Mouse (Mus musculus): ENCODE data around the gene Sema3f. TPM values are rescaled to one million over a fixed set of nuclear protein-coding genes. Genes with fewer than 3 reads are reported as not detected.

The Sema3f gene
- polyA plus RNA-seq, 1 experiment from 2014 or later: 13.2 TPM

DNA sequence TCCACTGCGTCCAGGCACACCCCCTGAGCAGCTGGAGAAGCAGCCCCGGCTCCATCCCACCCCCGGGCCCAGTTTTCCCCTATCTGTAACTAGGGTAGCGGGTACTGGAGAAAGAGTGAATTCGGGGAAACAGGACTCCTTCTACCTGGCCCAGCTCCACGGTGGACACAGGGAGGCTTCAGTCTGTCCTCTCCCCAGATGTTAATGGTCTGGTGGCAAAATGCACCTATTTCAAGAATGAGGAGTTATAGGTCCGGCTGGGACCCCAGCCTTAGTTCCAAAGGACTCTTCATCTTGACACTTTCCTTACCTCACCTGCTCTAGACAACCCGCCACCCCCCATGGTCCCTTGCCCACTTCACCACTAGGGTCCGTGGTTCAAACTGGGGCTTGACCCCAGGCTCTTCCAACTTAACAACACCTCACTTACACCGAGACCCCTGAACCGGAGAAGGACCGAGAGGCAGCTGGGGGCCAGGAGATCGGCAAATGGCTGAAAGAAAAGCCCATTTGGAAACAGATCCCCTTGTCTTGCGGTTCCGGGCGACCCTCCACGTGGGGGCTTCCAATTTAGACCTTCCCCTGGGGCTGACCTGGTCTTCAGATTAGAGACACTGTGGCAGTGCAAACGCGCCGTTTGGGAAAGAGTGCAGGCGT lies 1.7 kb downstream of the Sema3f start:
- Histone ChIP-seq H3K27me3 (ENCODE audit: insufficient read depth, poor library complexity, severe bottlenecking) (peaks cover 69% of the 10 kb centered on the region), H3K4me3 (peak overlapping the region; percentile 76), H3K36me3 (peaks cover 11% of the 10 kb centered on the region), H3K9me3 (no peaks in the 10 kb centered on the region), H3K4me1 (peaks cover 73% of the 10 kb centered on the region), H3K27ac (peak overlapping the region; percentile 89)
- WGBS: 3% methylated on average over 21 of the region's 21 CpGs
- no peak for DNase-seq (ENCODE audit: low spot score)

DNA sequence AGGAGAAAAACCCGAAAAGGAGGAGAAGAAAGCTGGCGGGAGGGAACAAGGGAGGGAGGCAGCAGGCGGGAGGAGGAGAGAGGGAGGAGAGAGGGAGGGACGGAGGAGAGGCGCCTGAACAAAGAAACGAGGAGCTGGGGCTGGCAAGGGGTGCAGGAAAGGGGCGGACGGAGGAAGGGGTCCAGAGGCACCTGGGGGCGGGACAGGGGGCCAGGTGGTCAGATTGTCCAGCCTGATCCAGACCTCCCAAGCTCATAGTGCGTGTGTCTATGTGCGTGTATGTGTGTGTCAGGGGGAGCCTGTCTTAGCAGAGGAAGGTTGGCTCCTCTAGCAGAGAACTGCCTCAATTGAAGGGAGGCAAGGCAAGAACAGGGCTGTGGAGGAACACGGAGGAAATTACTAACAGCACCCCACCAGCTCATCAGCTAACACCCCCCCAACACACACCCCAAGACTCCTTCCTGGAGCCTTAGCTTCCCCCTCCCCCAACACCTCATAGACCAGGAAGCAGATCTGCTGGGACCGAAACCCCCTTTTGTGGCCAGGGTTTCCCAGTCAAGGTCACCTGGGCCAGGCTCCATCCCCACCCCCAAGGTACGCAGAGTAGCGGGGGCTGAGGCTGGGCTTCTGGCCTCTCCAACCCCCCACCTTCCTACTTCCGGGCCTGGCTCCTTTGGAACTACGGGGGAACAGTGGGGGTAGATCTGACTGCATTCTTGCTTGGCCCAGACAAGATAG lies 2.4 kb downstream of the Sema3f start:
- Histone ChIP-seq H3K4me1 (peaks cover 78% of the 10 kb centered on the region), H3K4me3 (peak overlapping the region; percentile 76), H3K9me3 (no peaks in the 10 kb centered on the region), H3K27me3 (ENCODE audit: insufficient read depth, poor library complexity, severe bottlenecking) (peaks cover 69% of the 10 kb centered on the region), H3K27ac (peak overlapping the region; percentile 89), H3K36me3 (peaks cover 11% of the 10 kb centered on the region)
- no peak for DNase-seq (ENCODE audit: low spot score)
- 2% methylated on average over 17 of the region's 17 CpGs for WGBS

DNA sequence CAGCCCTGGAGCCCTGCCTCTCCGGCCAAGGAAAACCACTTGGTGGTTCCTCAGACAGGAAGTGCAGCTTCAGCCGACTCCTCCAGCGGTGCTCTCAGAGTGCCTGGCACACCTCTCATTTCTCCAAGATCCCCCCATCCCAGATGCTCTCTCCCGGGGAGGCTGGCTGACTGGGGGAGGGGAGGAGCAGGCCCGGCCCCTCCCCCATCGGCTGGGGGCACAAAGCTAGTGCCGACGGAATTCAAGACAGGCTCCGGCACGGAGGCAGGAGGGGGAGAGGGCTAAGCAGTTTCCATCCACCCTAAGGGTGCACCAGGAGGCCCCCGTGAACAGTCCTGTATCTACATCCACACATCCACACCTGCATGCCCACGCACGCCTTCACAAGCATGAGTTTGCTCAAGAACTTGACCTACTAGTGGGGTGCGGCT lies 3.5 kb downstream of the Sema3f start:
- 3% methylated on average over 14 of the region's 14 CpGs for WGBS
- H3K4me1 ChIP-seq: peaks cover 89% of the 10 kb centered on the region
- peak overlapping the region; percentile 89 for H3K27ac ChIP-seq
- peaks cover 14% of the 10 kb centered on the region for H3K36me3 ChIP-seq
- H3K9me3 ChIP-seq: no peaks in the 10 kb centered on the region
- peaks cover 66% of the 10 kb centered on the region for H3K27me3 ChIP-seq (ENCODE audit: insufficient read depth, poor library complexity, severe bottlenecking)
- peak overlapping the region; percentile 76 for H3K4me3 ChIP-seq
- DNase-seq (ENCODE audit: low spot score): no peak

DNA sequence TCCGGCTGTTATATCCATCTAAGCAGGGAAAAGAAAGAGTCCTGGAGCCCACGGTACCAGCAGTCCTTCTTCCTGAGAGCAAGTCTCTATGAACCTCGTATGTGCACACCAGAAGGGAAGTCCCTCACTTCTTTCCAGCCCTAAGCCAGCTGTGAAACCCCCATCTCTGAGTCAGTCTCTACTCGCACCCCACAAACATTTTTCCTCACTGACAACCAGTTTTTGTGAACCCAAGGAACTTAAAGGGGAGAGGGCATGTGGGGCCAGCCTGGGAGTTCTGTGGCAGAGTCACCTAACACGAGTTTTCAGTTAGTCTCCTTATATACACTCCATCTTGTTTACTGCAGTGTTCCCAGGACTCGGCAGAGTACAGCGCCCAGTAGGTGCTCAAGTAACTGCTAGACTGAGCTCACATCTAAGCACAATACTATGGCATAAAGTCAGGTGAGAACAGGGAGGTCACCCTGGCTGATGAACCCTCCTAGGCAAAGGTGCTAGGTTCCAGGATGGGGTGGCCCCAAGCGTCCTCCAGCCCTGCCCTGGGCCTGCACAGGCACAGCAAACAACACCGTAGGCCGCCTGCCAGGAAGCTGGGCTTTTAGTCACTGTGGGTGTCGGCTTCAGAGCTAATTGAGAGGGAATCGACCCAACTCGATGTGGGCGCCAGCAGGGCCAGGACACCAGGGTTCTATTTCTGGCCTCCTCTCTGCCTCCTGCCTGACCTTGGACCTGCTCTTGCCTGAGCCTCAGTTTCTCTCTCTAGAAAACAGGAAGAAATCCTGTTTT lies 6.7 kb downstream of the Sema3f start:
- Histone ChIP-seq H3K27ac (peak overlapping the region; percentile 60), H3K27me3 (ENCODE audit: insufficient read depth, poor library complexity, severe bottlenecking) (peaks cover 37% of the 10 kb centered on the region), H3K9me3 (no peaks in the 10 kb centered on the region), H3K4me3 (no peak overlapping the region), H3K4me1 (peaks cover 99% of the 10 kb centered on the region), H3K36me3 (peaks cover 20% of the 10 kb centered on the region)
- DNase-seq (ENCODE audit: low spot score): no peak
- 51% methylated on average over 14 of the region's 14 CpGs for WGBS

DNA sequence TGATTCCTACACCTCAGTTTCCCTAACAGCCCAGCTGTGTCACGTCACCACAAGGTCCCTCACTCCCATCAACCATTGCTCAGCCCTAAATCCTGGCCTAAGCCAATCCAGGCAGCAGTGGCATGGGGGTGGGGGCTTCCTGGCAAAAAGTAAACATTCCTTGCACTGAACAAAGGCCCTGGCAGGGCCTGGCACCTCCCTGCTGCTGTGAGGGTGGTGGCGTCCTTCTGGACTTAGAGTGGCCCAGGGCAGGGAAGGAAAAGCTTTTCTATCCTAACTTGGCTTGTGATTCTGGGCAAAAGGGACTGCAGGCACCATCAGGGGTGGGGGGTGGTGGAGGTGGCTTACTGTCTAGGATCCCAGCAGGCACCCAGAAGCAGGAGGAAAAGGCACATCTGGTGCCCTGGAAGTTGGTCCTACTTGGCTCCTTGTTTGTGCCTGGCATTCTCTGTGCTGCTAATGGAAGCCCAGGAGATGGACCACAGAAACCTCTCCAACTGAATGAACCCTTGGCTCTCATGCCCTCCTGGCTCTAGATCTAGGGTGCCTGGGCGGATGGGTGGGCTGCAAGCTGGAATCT lies 7.6 kb downstream of the Sema3f start:
- WGBS: 74% methylated on average over 3 of the region's 3 CpGs
- H3K9me3 ChIP-seq: no peaks in the 10 kb centered on the region
- no peak overlapping the region for H3K4me3 ChIP-seq
- no peak for DNase-seq (ENCODE audit: low spot score)
- peaks cover 29% of the 10 kb centered on the region; the same call in 1 of the 2 replicates for H3K27me3 ChIP-seq (ENCODE audit: insufficient read depth, poor library complexity, severe bottlenecking)
- H3K36me3 ChIP-seq: peaks cover 20% of the 10 kb centered on the region
- 0 out of 2 replicates have a peak overlapping the region, but pooled peaks have one; percentile 60 for H3K27ac ChIP-seq
- peaks cover 99% of the 10 kb centered on the region for H3K4me1 ChIP-seq

DNA sequence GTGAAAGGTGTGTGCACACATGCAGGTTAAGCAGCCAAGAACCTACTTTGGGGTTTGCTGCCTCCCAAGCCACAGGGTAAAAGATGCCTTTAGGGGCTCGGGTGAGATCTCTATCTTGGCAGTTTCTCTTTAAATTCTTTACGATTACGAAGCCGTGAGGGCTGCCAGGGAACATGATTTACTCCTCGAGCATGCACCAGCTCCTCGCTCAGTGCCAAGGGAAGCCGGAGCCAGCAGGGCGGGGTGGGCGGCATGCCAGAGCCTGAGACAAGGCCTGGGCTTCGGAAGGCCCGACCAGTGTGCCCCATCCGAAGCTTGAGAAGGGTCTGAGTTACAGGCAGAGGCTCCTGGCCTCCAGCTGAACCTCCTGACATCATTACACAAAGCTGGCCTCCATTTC lies 8.7 kb downstream of the Sema3f start:
- 0 out of 2 replicates have a peak overlapping the region, but pooled peaks have one; percentile 39 for H3K27ac ChIP-seq

DNA sequence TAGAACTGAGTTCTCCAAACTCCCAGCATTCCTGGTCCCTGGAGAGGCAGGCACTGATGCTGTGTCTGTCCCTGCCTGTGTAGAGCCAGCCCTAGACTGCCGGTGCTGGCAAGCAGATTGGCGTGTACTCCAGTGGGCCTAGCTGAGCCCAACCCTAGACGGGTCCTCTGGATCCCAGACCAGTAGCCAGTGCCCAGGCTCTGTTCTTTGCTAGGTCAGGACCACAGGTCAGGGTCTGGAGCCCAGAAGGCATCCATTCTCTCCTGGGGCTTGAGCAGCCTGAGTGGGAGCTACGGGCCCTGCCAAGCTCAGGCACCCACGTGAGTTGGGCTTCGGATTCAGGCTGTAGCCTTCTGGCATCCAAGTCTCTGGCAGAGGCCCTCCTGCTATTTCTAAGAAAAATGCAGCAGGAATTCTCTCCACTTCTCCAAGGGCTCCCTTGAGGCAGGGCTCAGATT lies 10.1 kb downstream of the Sema3f start:
- peak overlapping the region; percentile 81 for H3K27ac ChIP-seq
- H3K36me3 ChIP-seq: peaks cover 17% of the 10 kb centered on the region
- H3K4me1 ChIP-seq: peaks cover 98% of the 10 kb centered on the region
- WGBS: 27% methylated on average over 6 of the region's 6 CpGs
- no peak for DNase-seq (ENCODE audit: low spot score)
- no peaks in the 10 kb centered on the region for H3K9me3 ChIP-seq
- no peak overlapping the region for H3K4me3 ChIP-seq
- H3K27me3 ChIP-seq (ENCODE audit: insufficient read depth, poor library complexity, severe bottlenecking): 0 out of 2 replicates have a peak, but pooled peaks cover 4% of the 10 kb centered on the region

More for the DNA sequence above, 8.7 kb downstream of the Sema3f start:
- WGBS: 72% methylated on average over 12 of the region's 12 CpGs
- Histone ChIP-seq H3K9me3 (no peaks in the 10 kb centered on the region), H3K4me1 (peaks cover 99% of the 10 kb centered on the region), H3K4me3 (no peak overlapping the region), H3K36me3 (peaks cover 20% of the 10 kb centered on the region), H3K27me3 (ENCODE audit: insufficient read depth, poor library complexity, severe bottlenecking) (peaks cover 18% of the 10 kb centered on the region; the same call in 1 of the 2 replicates)
- no peak for DNase-seq (ENCODE audit: low spot score)

DNA sequence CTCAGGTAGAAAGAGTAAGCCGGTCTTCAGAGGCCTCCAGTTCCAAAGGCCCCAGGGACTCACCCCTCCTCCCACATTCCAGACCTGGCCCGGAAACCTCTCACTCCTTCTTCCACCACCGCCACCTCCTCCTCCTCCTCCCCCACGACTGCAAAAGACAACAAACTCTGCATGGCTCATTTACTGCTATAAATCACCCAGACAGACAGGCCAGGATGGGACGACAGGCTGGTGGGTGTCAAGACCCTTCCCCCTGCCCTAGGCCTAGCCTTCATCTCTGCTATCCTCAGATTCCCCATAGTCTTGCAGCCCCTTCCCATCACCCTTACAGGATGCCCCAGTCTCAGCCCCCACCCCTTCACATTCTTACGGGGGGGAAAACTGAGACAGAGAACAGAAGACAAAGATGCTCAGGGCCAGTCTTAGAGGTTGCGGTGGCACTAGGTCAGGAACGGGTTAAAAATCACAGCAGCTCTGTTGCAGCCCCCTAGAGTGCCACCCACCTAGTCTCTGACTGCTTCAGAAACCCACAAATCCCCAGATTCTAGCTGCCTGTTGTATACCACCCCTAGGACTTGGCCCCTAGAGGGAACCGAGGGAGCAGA lies 10.8 kb downstream of the Sema3f start:
- Histone ChIP-seq H3K4me1 (peaks cover 98% of the 10 kb centered on the region), H3K36me3 (peaks cover 13% of the 10 kb centered on the region), H3K4me3 (0 out of 2 replicates have a peak overlapping the region, but pooled peaks have one; percentile 22), H3K27ac (peak overlapping the region; percentile 81), H3K27me3 (ENCODE audit: insufficient read depth, poor library complexity, severe bottlenecking) (0 out of 2 replicates have a peak, but pooled peaks cover 3% of the 10 kb centered on the region), H3K9me3 (no peaks in the 10 kb centered on the region)
- DNase-seq (ENCODE audit: low spot score): no peak
- 12% methylated on average over 9 of the region's 9 CpGs for WGBS

DNA sequence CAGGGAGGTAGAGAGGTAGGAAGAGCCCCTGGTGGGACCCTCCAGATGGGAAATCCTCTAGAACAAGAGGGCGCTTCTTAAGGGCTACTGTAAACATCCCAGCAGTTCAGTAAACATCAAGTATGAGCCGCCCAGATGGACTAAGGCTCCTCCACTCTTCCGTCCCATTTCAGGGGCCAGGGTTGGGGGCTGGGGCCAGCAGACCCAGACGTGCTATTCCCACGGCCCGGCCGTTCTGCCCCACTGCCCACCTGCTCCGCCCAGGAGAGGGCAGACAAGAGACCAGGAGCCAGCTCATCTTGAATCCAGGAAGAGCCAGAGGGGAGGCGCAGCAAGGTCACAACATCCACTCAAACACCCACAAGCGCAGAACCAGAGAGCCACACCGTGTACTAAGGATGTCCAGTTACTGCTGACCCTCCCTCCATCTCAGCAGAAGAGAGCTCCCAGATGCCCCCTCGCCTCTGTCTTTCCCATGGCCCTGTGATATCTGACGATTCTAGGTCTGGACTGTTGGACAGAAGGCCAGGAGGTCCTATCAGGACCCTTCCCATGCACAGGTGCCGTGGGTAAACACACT lies 11.6 kb downstream of the Sema3f start:
- Histone ChIP-seq H3K4me3 (peak overlapping the region; percentile 22), H3K27me3 (ENCODE audit: insufficient read depth, poor library complexity, severe bottlenecking) (0 out of 2 replicates have a peak, but pooled peaks cover 2% of the 10 kb centered on the region), H3K27ac (peak overlapping the region; percentile 81), H3K9me3 (no peaks in the 10 kb centered on the region), H3K4me1 (peaks cover 93% of the 10 kb centered on the region), H3K36me3 (peaks cover 10% of the 10 kb centered on the region)
- DNase-seq (ENCODE audit: low spot score): no peak
- 17% methylated on average over 14 of the region's 14 CpGs for WGBS

DNA sequence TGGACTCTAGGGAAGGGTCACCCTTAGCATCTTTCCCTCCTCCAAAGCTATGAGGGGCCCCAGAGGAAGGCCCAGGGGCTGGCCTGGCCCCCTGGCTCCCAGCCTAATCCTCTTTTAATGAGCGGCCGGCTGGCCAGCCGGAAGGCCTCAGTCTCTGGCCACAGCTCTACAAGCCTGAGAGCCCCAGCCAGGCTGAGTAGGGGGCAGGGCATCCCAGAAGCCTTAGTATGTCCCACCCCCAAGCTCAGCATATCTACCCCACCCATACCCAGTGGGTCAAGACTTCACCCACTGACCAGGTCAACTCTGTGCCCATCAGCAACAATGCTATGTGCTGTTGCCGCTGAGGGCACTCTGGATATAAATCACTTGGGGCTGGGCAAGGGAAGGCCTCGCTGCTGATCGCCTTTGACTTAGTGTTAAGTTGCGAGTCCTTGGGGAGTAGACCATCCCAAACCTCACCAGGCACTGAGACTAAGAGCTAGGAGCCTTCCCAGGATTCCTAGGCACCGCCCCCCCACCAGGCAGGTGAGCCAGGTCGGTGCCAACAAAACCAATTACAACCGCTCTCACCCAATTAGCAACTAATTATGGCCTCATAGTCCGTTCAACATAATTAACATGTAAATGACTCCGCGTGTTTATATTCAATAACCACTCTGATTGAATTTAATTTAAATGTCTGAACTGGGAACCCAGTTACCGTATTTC lies 12.3 kb downstream of the Sema3f start:
- 34% methylated on average over 14 of the region's 14 CpGs for WGBS
- H3K4me1 ChIP-seq: peaks cover 94% of the 10 kb centered on the region
- no peak overlapping the region for H3K4me3 ChIP-seq
- no peaks in the 10 kb centered on the region for H3K9me3 ChIP-seq
- peak overlapping the region; percentile 81 for H3K27ac ChIP-seq
- no peak for DNase-seq (ENCODE audit: low spot score)
- no peaks in the 10 kb centered on the region for H3K27me3 ChIP-seq (ENCODE audit: insufficient read depth, poor library complexity, severe bottlenecking)
- peaks cover 9% of the 10 kb centered on the region; the same call in 1 of the 2 replicates for H3K36me3 ChIP-seq

DNA sequence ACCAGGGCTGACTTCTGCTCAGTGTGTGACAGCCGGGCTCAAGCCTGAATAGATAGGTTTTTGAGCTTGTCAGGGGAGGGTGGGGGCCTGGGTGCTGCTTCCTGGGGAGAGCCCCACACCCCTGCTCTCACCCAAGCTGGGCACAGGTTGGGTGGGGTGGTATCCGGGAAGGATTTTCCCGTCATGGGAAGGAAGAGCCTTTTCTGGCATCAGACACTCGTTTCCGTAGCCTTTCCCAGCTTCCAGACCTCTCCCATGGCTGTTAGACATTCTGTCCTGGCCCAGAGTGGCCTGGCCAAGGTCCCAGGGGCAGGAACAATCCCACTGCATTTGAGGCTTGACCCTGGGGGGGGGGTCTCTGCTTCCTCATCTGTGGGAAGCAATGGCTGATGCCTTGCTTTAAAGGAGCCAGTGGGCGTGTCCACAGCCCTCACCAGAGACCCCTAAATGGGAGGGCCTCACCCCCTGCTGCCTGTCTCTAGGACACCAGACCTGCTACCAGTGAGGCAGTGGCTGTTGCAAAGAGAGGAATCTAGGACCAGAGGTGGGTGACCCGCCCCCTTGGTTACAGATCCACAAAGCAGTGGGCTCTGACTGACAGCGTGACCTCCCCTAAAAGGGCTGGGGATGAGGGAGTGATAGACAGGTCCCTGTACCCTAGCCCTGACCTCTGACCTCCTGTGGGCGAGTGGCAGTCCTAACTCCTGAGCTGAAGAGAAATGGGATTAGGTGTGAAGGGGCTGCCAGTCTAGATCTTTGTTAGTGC lies 13.2 kb downstream of the Sema3f start:
- Histone ChIP-seq H3K27me3 (ENCODE audit: insufficient read depth, poor library complexity, severe bottlenecking) (no peaks in the 10 kb centered on the region), H3K4me3 (no peak overlapping the region), H3K36me3 (peaks cover 12% of the 10 kb centered on the region), H3K27ac (peak overlapping the region; percentile 81; the same call in 1 of the 2 replicates), H3K9me3 (no peaks in the 10 kb centered on the region), H3K4me1 (peaks cover 89% of the 10 kb centered on the region)
- 49% methylated on average over 9 of the region's 9 CpGs for WGBS
- no peak for DNase-seq (ENCODE audit: low spot score)
